In the genomic region with DNA sequence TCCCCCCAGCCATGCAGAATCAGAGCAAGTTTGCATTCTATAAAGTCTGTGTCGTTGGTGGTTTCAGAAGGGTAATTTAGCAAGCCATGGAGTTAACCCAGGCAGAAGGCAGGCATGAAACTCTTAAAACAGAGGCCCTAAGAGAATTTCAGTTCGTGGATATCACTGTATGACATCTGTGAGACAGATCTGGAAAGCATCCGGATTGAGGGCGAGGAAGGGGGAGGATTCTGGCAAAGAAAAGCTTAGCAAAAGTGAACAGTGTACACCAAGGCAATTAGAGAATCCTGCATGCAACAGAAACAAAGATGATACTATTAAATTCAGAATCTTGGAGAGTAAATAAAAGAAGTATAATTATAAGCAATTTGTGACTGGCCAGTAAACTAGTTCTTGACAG, we compare ENCODE assay signal across 18 mouse cellular contexts.
"Had no signal": no experiment of that assay in that cellular context is flagged by ENCODE, and none has a peak within 500 bp of the region (broad histone marks: within the 10 kb centered on the region; RNA-seq: fewer than 3 reads in every experiment).

No protein-coding gene starts in this region.

- H3K9me3 ChIP-seq: intestine, embryonic 15.5 days; limb, embryonic 13.5 days; liver, embryonic 15.5 days; midbrain, embryonic 12.5 days; neural tube, embryonic 15.5 days had no signal

- H3K4me2 ChIP-seq: intestine, embryonic 15.5 days; limb, embryonic 13.5 days; liver, embryonic 11.5 days; liver, embryonic 15.5 days; midbrain, embryonic 12.5 days; neural tube, embryonic 15.5 days had no signal

- H3K4me3 ChIP-seq: intestine, embryonic 15.5 days; limb, embryonic 13.5 days; liver, embryonic 15.5 days; midbrain, embryonic 12.5 days; myocyte; neural tube, embryonic 15.5 days had no signal

- H3K9ac ChIP-seq: intestine, embryonic 15.5 days; limb, embryonic 13.5 days; liver, embryonic 15.5 days; midbrain, embryonic 12.5 days; neural tube, embryonic 15.5 days had no signal

- H3K36me3 ChIP-seq: intestine, embryonic 15.5 days; limb, embryonic 13.5 days; liver, embryonic 15.5 days; midbrain, embryonic 12.5 days; neural tube, embryonic 15.5 days had no signal

- H3K27me3 ChIP-seq: intestine, embryonic 15.5 days; limb, embryonic 13.5 days; liver, embryonic 15.5 days; midbrain, embryonic 12.5 days; neural tube, embryonic 15.5 days had no signal

- ATAC-seq: intestine, embryonic 15.5 days had no signal

- H3K4me1 ChIP-seq: intestine, embryonic 15.5 days; limb, embryonic 13.5 days; liver, embryonic 15.5 days; midbrain, embryonic 12.5 days; neural tube, embryonic 15.5 days had no signal

- H3K27ac ChIP-seq: intestine, embryonic 15.5 days; limb, embryonic 13.5 days; liver, embryonic 15.5 days; macrophage; midbrain, embryonic 12.5 days; neural tube, embryonic 15.5 days; stomach, postnatal 0 days had no signal

- DNase-seq: kidney, adult 18-20 months; kidney, postnatal 10 days; kidney, postnatal 4 days; left cerebral cortex, postnatal 4 days; lung, adult 2 months; lung, postnatal 10 days; right cerebral cortex, adult 18-20 months; thymus, adult 18-20 months; thymus, postnatal 14 days had no signal
